Mouse (Mus musculus) layer of hippocampus, adult 2 months (tissue): ENCODE results near the gene Vash2. TPM values are rescaled to one million over a fixed set of nuclear protein-coding genes. Genes with fewer than 3 reads are reported as not detected.
A peak's percentile ranks its signal among the peaks of the same experiment; 100 is the strongest.

Experiments
- DNase-seq, 2 experiments: peaks; one replicate each; pipeline ENCODE4 v3.0.0; 2022; ENCODE audit warnings: low spot score in 2 of 2
- H3K27ac ChIP-seq: fragments of 200-600 bp; 2 replicates; pipeline ENCODE4 v1.8.1; 2022
- H3K4me3 ChIP-seq: fragments of 200-600 bp; 2 replicates; pipeline ENCODE4 v1.8.1; 2022; ENCODE audit warnings: mild to moderate bottlenecking
- CTCF ChIP-seq: fragments of 200-600 bp; conservative IDR thresholded peaks from 2 replicates; pipeline ENCODE4 v1.8.1; 2022; ENCODE audit warnings: antibody characterized with exemption, mild to moderate bottlenecking, moderate library complexity
- total RNA-seq, 2 experiments: library from RNA; stranded (reverse); gene quantifications; 2 replicates each; pipeline ENCODE4 v1.2.3; 2021

Vash2 gene
- total RNA-seq, 2 experiments from 2014 or later = 1.6 to 1.7 TPM

- no peak for TF ChIP-seq CTCF
- Histone ChIP-seq H3K4me3 (no peak overlapping the region), H3K27ac (peak overlapping the region; percentile 46; the same call in 1 of the 2 replicates)
- peak in 1 of 2 experiments; percentile 28 for DNase-seq
Measured at GRCm38 (mm10) chr1:190971708-190972610, 7.1 kb downstream of the Vash2 start.

GRCm38 (mm10) chr1:190968010-190968409, 11.1 kb downstream of the Vash2 start:
- Histone ChIP-seq H3K4me3 (no peak overlapping the region), H3K27ac (no peak overlapping the region)
- no peak for TF ChIP-seq CTCF
- DNase-seq = no peak

DNA sequence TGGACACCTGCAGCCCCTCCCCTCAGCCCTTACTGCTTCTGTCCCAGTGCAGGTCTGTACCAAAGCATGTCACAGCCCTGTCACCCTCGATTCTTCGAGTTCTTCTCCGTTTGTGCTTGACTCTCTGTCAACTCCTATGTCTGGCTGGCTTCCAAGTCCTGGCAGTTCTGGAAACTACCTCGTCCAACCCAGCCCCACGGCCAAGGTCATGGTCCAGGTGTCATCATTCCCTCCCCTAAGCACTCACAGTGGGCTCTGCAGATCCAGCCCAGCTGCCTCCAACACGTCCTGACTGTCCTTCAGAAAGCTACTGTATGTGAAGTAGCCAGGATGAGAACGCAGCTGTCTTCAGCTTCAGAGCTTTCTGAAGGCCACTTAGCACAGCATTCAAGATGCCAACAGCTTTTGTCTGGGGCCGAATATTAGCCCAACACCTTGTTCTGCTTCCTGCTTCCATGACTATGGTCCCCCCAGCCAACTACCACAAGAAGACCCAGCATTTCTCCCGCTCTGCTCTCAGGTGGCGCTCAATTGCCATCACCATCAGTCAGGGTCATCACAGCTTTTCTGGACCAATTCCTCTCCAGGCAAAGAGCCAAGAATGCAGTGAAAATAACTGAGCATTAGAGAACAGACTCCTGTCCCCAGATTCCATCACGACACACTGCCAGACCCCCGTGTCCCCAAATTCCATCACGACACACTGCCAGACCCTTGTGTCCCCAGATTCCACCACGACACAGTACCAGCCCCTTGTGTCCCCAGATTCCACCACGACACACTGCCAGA, 13.9 kb downstream of the Vash2 start:
- no peak for TF ChIP-seq CTCF
- no peak overlapping the region for H3K27ac ChIP-seq
- no peak overlapping the region for H3K4me3 ChIP-seq
- no peak for DNase-seq

- no peak for TF ChIP-seq CTCF
- no peak for DNase-seq
- H3K27ac ChIP-seq = no peak overlapping the region
Measured at GRCm38 (mm10) chr1:190962760-190963159, 16.3 kb downstream of the Vash2 start.

DNA sequence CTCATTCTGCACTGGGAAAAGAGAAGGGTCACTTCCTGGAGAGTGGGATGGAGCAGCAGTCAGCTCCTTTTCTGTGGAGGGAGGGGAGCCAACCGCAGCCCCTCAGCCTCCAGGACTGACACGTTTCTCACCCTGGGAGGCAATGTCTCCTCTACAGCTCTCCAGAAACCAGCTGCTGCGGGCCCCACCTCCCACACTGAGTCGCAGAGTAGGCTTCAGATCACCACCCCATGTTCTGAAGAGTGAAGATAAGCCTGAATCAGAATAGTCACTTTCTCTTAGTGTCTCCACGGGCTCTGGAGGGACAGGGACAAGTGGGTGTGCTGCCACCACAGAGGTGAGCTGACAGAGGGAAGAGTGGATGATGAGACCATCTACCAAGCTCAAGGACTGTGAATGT, 20.3 kb downstream of the Vash2 start:
- H3K27ac ChIP-seq = no peak overlapping the region
- no peak for TF ChIP-seq CTCF
- no peak overlapping the region for H3K4me3 ChIP-seq
- DNase-seq = no peak

More at GRCm38 (mm10) chr1:190962760-190963159, 16.3 kb downstream of the Vash2 start:
- no peak overlapping the region for H3K4me3 ChIP-seq

- DNase-seq = no peak
- Histone ChIP-seq H3K4me3 (no peak overlapping the region), H3K27ac (no peak overlapping the region)
- no peak for TF ChIP-seq CTCF
Measured at GRCm38 (mm10) chr1:190953009-190953408, 26.1 kb downstream of the Vash2 start.

DNA sequence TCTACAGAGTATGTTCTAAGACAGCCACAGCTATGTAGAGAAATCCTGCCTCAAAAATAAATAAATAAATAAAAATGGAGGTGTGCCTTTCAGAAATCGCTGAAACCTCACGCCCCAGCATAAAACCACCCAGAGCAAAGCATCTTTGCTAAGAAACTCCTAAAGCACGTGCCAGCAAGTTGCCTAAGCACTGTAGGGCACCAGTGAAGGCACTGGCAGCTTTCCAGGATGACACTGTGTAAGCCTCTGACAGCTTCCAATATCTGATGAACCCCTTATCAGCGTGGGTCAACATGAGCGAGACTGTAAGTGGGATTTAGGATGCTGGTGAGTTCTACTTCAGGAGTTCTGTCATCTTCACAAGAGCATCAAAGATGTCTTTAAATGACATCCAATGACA, 28.1 kb downstream of the Vash2 start:
- no peak for DNase-seq
- H3K4me3 ChIP-seq = no peak overlapping the region
- H3K27ac ChIP-seq = no peak overlapping the region
- no peak for TF ChIP-seq CTCF

DNA sequence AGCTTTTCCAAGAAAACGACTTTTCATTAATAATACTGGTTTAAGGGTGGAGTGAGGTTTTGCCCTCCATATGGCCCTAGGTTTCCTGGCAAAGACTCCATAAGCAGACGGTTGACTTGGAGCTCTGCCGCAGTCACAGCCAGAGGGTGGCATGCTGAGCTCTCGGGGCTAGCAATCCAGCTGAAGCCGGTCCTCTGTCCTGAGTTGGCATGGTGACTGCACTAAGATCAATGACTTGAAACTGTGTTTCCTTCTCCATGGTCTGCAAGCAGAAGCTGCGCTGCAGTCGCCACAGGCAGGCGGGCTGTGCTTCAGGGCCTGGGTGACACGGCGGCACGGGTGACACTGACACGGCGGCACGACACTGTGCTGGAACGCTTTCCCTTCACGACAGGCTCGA, 30.2 kb downstream of the Vash2 start:
- H3K27ac ChIP-seq = no peak overlapping the region; the same call in 1 of the 2 replicates
- TF ChIP-seq CTCF = no peak
- H3K4me3 ChIP-seq = no peak overlapping the region
- no peak for DNase-seq

DNA sequence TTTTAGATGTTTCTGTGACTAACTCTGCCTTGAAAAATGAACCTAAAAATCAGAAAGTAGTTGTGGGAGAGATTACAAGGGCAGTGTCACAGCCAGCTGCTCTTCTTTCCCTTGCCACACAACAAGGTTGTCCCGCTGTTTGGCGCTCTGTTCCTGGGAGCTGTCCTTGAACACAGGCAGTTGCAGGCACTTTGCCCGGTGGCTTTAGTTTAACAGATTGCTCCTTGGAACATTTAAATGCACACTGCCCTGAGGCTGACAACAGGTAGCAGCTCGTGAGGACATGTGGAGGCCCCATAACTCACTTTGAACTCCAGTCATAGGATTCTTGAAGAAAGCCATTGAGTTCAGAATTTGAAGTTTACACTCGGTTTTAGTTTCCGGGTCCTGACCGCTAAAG, 30.7 kb downstream of the Vash2 start:
- no peak for TF ChIP-seq CTCF
- no peak overlapping the region for H3K27ac ChIP-seq
- no peak for DNase-seq
- no peak overlapping the region for H3K4me3 ChIP-seq

- DNase-seq = no peak
- TF ChIP-seq CTCF = no peak
- H3K27ac ChIP-seq = no peak overlapping the region
- no peak overlapping the region for H3K4me3 ChIP-seq
Measured at GRCm38 (mm10) chr1:190947986-190948385, 31.1 kb downstream of the Vash2 start.

- no peak overlapping the region for H3K27ac ChIP-seq
- TF ChIP-seq CTCF = peak; percentile 96
Measured at GRCm38 (mm10) chr1:190944109-190944760, 34.9 kb downstream of the Vash2 start.

DNA sequence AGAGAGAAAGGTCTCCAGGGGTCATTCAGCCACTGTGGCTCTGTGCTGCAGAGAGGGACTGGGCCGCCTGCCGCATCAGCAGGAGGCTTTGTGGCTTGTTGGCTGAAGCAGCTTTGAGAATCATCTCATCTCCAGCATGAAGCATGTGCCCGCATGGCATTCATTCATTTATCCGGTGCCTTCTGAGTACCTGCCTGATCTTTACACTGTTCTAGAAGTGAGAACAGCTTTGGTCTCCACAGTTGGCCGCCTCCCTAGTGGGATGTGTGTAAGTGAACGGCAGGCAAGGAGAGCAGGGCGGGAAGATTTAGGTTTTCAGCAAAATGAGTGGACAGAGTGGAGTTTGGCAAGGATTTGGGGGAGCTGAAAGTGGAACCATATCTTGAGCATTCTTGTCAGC, 39.3 kb downstream of the Vash2 start:
- no peak for DNase-seq
- no peak for TF ChIP-seq CTCF
- no peak overlapping the region for H3K4me3 ChIP-seq
- H3K27ac ChIP-seq = no peak overlapping the region

More at GRCm38 (mm10) chr1:190944109-190944760, 34.9 kb downstream of the Vash2 start:
- DNase-seq = peak; percentile 60 to 83
- H3K4me3 ChIP-seq = no peak overlapping the region

- TF ChIP-seq CTCF = no peak
- H3K27ac ChIP-seq = no peak overlapping the region
- DNase-seq = no peak
- no peak overlapping the region; the same call in 1 of the 2 replicates for H3K4me3 ChIP-seq
Measured at GRCm38 (mm10) chr1:190930181-190930580, 48.9 kb downstream of the Vash2 start.
